Mouse (Mus musculus) hindbrain, embryonic 11.5 days (tissue): ENCODE data around the gene 2810004N23Rik. TPM values are rescaled to one million over a fixed set of nuclear protein-coding genes. Genes with fewer than 3 reads are reported as not detected.
A peak's percentile ranks its signal among the peaks of the same experiment; 100 is the strongest.

ENCODE experiments used
- ATAC-seq: fragments of 200-750 bp; cut with Nextera tagmentation; 2 replicates; pipeline ENCODE4 v1.8.0; 2017; ENCODE audit warnings: mild to moderate bottlenecking, moderate TSS enrichment, moderate library complexity; ENCODE audit not compliant: low FRiP score
- DNase-seq: peaks from one replicate; pipeline ENCODE4 v3.0.0-alpha.2; 2015; ENCODE audit warnings: low spot score
- H3K27ac ChIP-seq: fragments of 300-500 bp; sonication (generic); 2 replicates; pipeline ENCODE4 v1.5.1; 2014; ENCODE audit warnings: mild to moderate bottlenecking, low read depth, low read length
- H3K27me3 ChIP-seq: fragments of 300-500 bp; sonication (generic); 2 replicates; pipeline ENCODE4 v1.6.1; 2014; ENCODE audit warnings: mild to moderate bottlenecking, low read length, moderate library complexity, mixed read lengths; ENCODE audit not compliant: control insufficient read depth, insufficient read depth
- H3K36me3 ChIP-seq: fragments of 300-500 bp; sonication (generic); 2 replicates; pipeline ENCODE4 v1.6.1; 2014; ENCODE audit warnings: mild to moderate bottlenecking, low read length, moderate library complexity, mixed read lengths; ENCODE audit not compliant: control insufficient read depth, insufficient read depth
- H3K4me1 ChIP-seq: fragments of 300-500 bp; sonication (generic); replicated peaks from 2 replicates; pipeline ENCODE4 v1.6.1; 2014; ENCODE audit warnings: low read length, mixed read lengths; ENCODE audit not compliant: control insufficient read depth, insufficient read depth
- H3K4me2 ChIP-seq: fragments of 300-500 bp; sonication (generic); replicated peaks from 2 replicates; pipeline ENCODE4 v1.6.1; 2014; ENCODE audit warnings: mild to moderate bottlenecking, low read depth, low read length
- H3K4me3 ChIP-seq: fragments of 300-500 bp; sonication (generic); 2 replicates; pipeline ENCODE4 v1.5.1; 2014; ENCODE audit warnings: low read depth, low read length
- H3K9ac ChIP-seq: fragments of 300-500 bp; sonication (generic); 2 replicates; pipeline ENCODE4 v1.6.1; 2014; ENCODE audit warnings: low read depth, low read length
- H3K9me3 ChIP-seq: fragments of 300-500 bp; sonication (generic); 2 replicates; pipeline ENCODE4 v1.6.1; 2016; ENCODE audit warnings: low read length; ENCODE audit not compliant: control insufficient read depth
- WGBS: fragments of 180-500 bp; shearing (Covaris S2); extraction: QIAGEN DNeasy Blood & Tissue Kit; methylation state at CpG from one replicate; pipeline ENCODE4 v1.1.7; 2014; 5-methylcytosine and 5-hydroxymethylcytosine counted together
- polyA plus RNA-seq: library from polyadenylated mRNA; unstranded; fragments of >200 nt; fragmentation: Nextera tagmentation; extraction: Ambion mirVana; gene quantifications from 2 replicates; pipeline ENCODE4 v1.2.1, GENCODE M21; 2014

2810004N23Rik gene
- polyA plus RNA-seq, 1 experiment from 2014 or later: 38.8 TPM

GRCm38 (mm10) chr8:124836273-124836672 lies 26.6 kb downstream of the 2810004N23Rik start:
- H3K27me3 ChIP-seq: no peaks in the 10 kb centered on the region
- no peak overlapping the region for H3K4me3 ChIP-seq
- H3K4me1 ChIP-seq: no peaks in the 10 kb centered on the region
- no peaks in the 10 kb centered on the region for H3K9me3 ChIP-seq
- H3K4me2 ChIP-seq: no peak overlapping the region
- DNase-seq: no peak
- WGBS: 82% methylated on average over 7 of the region's 7 CpGs
- H3K9ac ChIP-seq: no peak overlapping the region
- ATAC-seq: no peak
- H3K27ac ChIP-seq: no peak overlapping the region
- H3K36me3 ChIP-seq: peaks cover 13% of the 10 kb centered on the region; the same call in 1 of the 2 replicates

- no peaks in the 10 kb centered on the region for H3K4me1 ChIP-seq
- DNase-seq: no peak
- H3K4me2 ChIP-seq: no peak overlapping the region
- H3K9me3 ChIP-seq: no peaks in the 10 kb centered on the region
- no peak for ATAC-seq
- H3K9ac ChIP-seq: no peak overlapping the region
- H3K36me3 ChIP-seq: peaks cover 13% of the 10 kb centered on the region; the same call in 1 of the 2 replicates
- no peak overlapping the region for H3K4me3 ChIP-seq
- H3K27me3 ChIP-seq: no peaks in the 10 kb centered on the region
- no peak overlapping the region for H3K27ac ChIP-seq
These were observed 27.1 kb downstream of the 2810004N23Rik start for GRCm38 (mm10) chr8:124835848-124836247.

- Histone ChIP-seq H3K9ac (no peak overlapping the region), H3K4me3 (no peak overlapping the region), H3K27me3 (no peaks in the 10 kb centered on the region), H3K36me3 (no peaks in the 10 kb centered on the region), H3K4me2 (no peak overlapping the region), H3K4me1 (no peaks in the 10 kb centered on the region), H3K27ac (no peak overlapping the region), H3K9me3 (no peaks in the 10 kb centered on the region)
- WGBS: 47% methylated on average over 15 of the region's 15 CpGs
- DNase-seq (no peak), ATAC-seq (no peak)
These were observed 29.3 kb downstream of the 2810004N23Rik start for GRCm38 (mm10) chr8:124833430-124834205.

- WGBS: 90% methylated on average over 6 of the region's 6 CpGs
- ATAC-seq (no peak), DNase-seq (no peak)
- H3K27ac ChIP-seq: no peak overlapping the region
- no peak overlapping the region for H3K4me3 ChIP-seq
- H3K9ac ChIP-seq: no peak overlapping the region
- H3K4me2 ChIP-seq: no peak overlapping the region
- H3K27me3 ChIP-seq: no peaks in the 10 kb centered on the region
- no peaks in the 10 kb centered on the region for H3K9me3 ChIP-seq
- no peaks in the 10 kb centered on the region for H3K4me1 ChIP-seq
- no peaks in the 10 kb centered on the region for H3K36me3 ChIP-seq
These were observed 31.0 kb downstream of the 2810004N23Rik start for GRCm38 (mm10) chr8:124831941-124832340.

GRCm38 (mm10) chr8:124831531-124831930 lies 31.4 kb downstream of the 2810004N23Rik start:
- no peak overlapping the region for H3K27ac ChIP-seq
- H3K27me3 ChIP-seq: no peaks in the 10 kb centered on the region
- DNase-seq: no peak
- no peaks in the 10 kb centered on the region for H3K4me1 ChIP-seq
- no peaks in the 10 kb centered on the region for H3K36me3 ChIP-seq
- ATAC-seq: no peak
- no peak overlapping the region for H3K9ac ChIP-seq
- H3K9me3 ChIP-seq: no peaks in the 10 kb centered on the region
- WGBS: 78% methylated on average over 6 of the region's 6 CpGs
- H3K4me3 ChIP-seq: no peak overlapping the region
- H3K4me2 ChIP-seq: no peak overlapping the region

GRCm38 (mm10) chr8:124830050-124830449 lies 32.9 kb downstream of the 2810004N23Rik start:
- Histone ChIP-seq H3K4me3 (no peak overlapping the region), H3K4me2 (no peak overlapping the region), H3K9ac (no peak overlapping the region), H3K27me3 (no peaks in the 10 kb centered on the region), H3K36me3 (no peaks in the 10 kb centered on the region), H3K4me1 (no peaks in the 10 kb centered on the region), H3K9me3 (no peaks in the 10 kb centered on the region), H3K27ac (no peak overlapping the region)
- ATAC-seq: no peak
- DNase-seq: no peak
- 84% methylated on average over 13 of the region's 13 CpGs for WGBS

- Histone ChIP-seq H3K4me1 (no peaks in the 10 kb centered on the region), H3K9me3 (no peaks in the 10 kb centered on the region), H3K9ac (no peak overlapping the region), H3K27ac (no peak overlapping the region), H3K36me3 (no peaks in the 10 kb centered on the region), H3K27me3 (no peaks in the 10 kb centered on the region), H3K4me3 (no peak overlapping the region), H3K4me2 (no peak overlapping the region)
- DNase-seq (no peak), ATAC-seq (no peak)
- WGBS: 86% methylated on average over 24 of the region's 24 CpGs
These were observed 34.2 kb downstream of the 2810004N23Rik start for GRCm38 (mm10) chr8:124828561-124829240.

- DNase-seq: peak; percentile 84
- ATAC-seq: no peak
- H3K27ac ChIP-seq: no peak overlapping the region
- 5% methylated on average over 5 of the region's 5 CpGs for WGBS
- H3K9ac ChIP-seq: no peak overlapping the region
- no peak overlapping the region for H3K4me3 ChIP-seq
- no peaks in the 10 kb centered on the region for H3K9me3 ChIP-seq
- no peaks in the 10 kb centered on the region for H3K36me3 ChIP-seq
- no peaks in the 10 kb centered on the region for H3K27me3 ChIP-seq
- no peaks in the 10 kb centered on the region for H3K4me1 ChIP-seq
- no peak overlapping the region for H3K4me2 ChIP-seq
These were observed 35.5 kb downstream of the 2810004N23Rik start for GRCm38 (mm10) chr8:124827387-124827786.

- Histone ChIP-seq H3K4me2 (no peak overlapping the region), H3K9me3 (no peaks in the 10 kb centered on the region), H3K4me3 (no peak overlapping the region), H3K36me3 (no peaks in the 10 kb centered on the region), H3K27me3 (no peaks in the 10 kb centered on the region), H3K9ac (no peak overlapping the region), H3K4me1 (no peaks in the 10 kb centered on the region), H3K27ac (no peak overlapping the region)
- WGBS: 35% methylated on average over 7 of the region's 7 CpGs
- DNase-seq (no peak), ATAC-seq (no peak)
These were observed 36.3 kb downstream of the 2810004N23Rik start for GRCm38 (mm10) chr8:124826658-124827057.
